Mouse (Mus musculus) heart, adult 2 months (tissue): ENCODE measurements at regions not wholly inside any gene's neighbourhood (a gene's known extent, or its start where the extent isn't known, plus 50 kb on each side); places are given as distances from the start of the nearest gene placed in this dataset.

Source experiments
- CTCF ChIP-seq: fragments of 200-600 bp; IDR thresholded peaks from 2 replicates; pipeline ENCODE4 v1.8.1; 2022; ENCODE audit warnings: antibody characterized with exemption, mild to moderate bottlenecking, moderate library complexity
- EP300 ChIP-seq: fragments of 200-500 bp; IDR thresholded peaks from 2 replicates; pipeline ENCODE4 v1.6.1; 2011; ENCODE audit warnings: low read depth, low read length, control low read depth; ENCODE audit not compliant: insufficient read depth
- POLR2A ChIP-seq: fragments of 200-500 bp; IDR thresholded peaks from 2 replicates; pipeline ENCODE4 v1.6.1; 2011; ENCODE audit warnings: mild to moderate bottlenecking, low read depth, low read length, control low read depth; ENCODE audit not compliant: insufficient read depth

GRCm38 (mm10) chr2:8818127-8818526 is 1062.9 kb upstream of the 4930412O13Rik start:
- TF ChIP-seq EP300, result no peak
- no peak for TF ChIP-seq POLR2A
- no peak for TF ChIP-seq CTCF
